Mouse (Mus musculus) MN1 (cell line): ENCODE results near the gene Pdk2.

Experiments used
- DNase-seq: peaks from one replicate; pipeline ENCODE4 v3.0.0-alpha.2; 2016; ENCODE audit warnings: low spot score

Pdk2 gene

GRCm38 (mm10) chr11:95070140-95071107, 29.3 kb upstream of the Pdk2 start:
- DNase-seq, result no peak

- DNase-seq, result no peak
Observed at GRCm38 (mm10) chr11:95069226-95069957, 28.2 kb upstream of the Pdk2 start.

DNA sequence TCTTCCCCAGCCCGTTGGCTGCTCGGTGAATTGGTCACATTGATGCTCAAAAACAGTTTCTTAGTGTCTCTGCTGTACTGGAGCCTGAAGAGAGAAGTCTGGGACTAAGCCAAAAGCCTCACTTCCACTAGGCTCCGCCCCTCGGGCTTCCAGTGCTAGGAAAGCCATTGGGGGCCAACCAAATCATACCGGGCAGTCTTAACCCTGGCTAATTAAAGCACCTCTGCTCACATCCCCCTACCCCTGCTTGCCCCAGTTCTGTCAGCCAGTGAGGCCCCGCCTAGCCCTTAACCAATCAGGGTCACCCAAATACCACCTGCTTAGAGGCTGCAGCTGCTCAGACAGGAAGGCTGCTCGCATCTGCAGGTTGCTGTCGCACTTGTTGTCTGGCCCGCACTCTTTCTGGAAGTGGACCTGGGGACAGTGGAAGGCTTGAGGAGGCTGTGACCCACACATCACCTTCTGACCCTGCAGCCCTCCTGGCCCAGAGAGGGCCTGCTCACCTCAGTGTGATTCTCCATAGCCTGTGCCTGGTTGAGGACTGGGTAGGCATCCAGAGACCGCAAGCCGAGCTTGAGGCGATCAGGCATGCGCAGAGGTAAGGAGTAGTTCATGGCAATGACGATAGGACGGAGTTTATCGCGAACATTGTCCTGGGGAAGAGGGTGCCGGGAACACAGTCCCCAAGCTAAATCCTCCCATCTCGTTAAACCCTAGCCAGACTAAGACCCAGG, 15.8 kb upstream of the Pdk2 start:
- no peak for DNase-seq

DNA sequence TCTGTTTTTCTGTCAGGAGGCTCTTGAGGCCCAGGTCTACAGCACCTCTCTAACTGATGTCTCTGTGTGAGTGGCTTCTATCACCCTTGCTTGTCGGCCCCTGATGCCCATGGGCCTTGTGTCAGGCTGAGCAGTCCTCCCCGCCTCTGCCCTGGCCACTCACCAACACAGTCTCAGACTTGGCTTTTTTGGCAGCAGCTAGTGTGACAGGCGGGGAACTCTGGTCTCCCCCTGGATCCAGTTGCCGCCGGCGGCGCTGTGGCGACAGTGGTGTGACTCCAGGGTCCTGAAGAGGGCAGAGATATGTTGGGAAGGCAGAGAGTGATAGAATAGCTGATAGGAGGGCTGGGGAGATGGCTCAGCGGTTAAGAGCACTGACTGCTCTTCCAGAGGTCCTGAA, 11.9 kb upstream of the Pdk2 start:
- no peak for DNase-seq

GRCm38 (mm10) chr11:95046980-95047680, 6.0 kb upstream of the Pdk2 start:
- DNase-seq, result peak; percentile 79

- no peak for DNase-seq
Observed at GRCm38 (mm10) chr11:95044185-95044870, 3.2 kb upstream of the Pdk2 start.

- no peak for DNase-seq
Observed at GRCm38 (mm10) chr11:95043608-95044007, 2.5 kb upstream of the Pdk2 start.

DNA sequence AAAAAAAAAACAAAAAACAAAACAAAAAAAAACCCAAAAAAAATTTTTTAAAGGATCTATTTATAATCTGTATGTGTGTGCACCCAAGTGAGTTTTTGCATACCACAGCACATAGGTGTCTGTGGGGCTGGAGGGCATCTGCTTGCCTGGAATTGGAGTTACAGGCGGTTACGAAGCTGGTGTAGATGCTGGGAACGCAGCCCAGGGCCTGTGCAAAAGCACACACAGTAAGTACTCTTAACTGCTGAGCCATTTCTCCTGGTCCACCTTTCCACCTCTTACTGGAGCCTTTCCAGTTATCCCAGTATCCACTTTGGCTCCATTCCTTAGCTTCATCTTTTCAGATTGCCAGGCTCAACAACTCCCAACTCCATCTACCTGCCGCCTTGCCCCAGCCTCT, 1.9 kb upstream of the Pdk2 start:
- no peak for DNase-seq

DNA sequence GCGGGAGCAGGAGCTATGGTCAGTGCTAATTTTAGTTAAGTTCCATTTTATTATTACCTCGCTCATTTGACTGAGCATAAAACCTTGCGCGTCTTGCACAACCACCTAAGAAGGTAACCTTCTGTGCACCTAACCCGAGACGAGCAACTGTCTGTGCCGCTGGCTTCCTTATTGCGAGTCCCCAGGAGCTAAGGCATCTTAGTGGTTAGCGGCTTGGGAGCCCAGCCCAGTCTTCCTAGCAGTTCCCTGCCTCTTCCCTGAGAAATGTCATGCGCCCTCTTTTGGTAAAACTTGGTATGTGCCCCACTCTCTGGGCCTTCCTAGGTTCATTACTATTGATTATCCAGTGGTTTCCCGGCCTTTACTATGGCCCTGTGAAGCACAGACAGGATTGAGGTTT, 942 bp upstream of the Pdk2 start:
- DNase-seq, result peak; percentile 92

- DNase-seq, result peak; percentile 49
Observed at GRCm38 (mm10) chr11:95040491-95041138, 539 bp downstream of the Pdk2 start.

DNA sequence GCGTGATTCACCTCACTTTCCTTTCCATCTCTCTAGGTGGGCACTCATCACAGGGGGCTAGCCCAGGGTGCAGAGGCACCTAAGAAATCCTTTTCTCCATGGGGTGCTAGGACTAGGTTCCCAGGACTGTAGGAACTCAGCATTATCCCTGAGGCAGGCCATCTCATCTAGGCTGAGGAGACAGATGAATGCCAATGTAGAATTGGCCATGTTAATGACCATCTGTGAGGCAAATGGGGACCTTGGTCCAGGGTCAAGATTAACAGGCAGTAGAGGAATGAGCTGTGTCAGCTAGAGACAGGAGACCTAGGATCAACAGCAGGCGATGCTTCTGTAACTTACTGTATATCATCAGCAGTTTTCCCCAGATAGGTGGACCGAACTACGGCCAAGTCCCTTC, 1.4 kb downstream of the Pdk2 start:
- DNase-seq, result no peak

DNA sequence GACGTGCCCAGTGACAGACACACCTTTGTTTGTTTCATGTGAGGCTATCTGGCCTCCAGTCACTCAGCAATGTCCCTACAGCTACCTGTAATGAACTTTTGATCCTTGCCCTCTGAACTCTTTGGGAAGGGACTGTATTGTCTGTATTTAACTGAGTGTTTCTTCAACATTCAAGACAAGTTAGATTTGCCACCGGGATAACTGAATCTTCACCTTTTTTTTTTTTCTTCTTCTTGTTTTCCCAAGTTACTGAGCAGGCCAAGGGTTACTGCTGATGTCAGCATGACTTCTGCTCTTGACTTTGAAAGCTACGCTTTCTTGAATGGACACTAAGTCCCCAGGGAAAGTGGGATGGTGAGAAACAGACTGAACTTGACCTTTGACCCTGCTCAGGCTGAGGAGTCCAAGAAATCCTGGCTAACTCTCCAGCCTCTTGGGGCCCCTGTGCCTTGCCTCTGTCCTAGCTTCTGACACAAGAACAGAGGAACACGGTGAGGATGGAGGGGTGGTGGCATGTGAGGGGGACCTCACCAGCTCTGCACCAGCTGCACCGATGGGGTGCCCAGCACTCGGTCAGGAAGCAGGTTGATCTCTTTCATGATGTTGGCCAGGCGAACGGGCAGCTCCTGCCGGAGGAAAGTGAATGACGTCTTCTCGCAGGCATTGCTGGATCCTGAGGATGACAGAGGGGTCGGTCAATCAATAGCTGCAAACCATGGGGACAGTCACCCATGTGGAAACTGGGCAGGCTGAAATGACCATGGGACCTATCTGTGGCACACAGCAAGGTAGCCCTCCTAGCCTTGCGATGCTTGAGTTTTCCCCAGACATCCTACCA, 2.1 kb downstream of the Pdk2 start:
- DNase-seq, result no peak

- no peak for DNase-seq
Observed at GRCm38 (mm10) chr11:95038156-95038817, 2.9 kb downstream of the Pdk2 start.

- no peak for DNase-seq
Observed at GRCm38 (mm10) chr11:95037306-95037705, 3.8 kb downstream of the Pdk2 start.

GRCm38 (mm10) chr11:95036521-95036920, 4.6 kb downstream of the Pdk2 start:
- DNase-seq, result no peak

DNA sequence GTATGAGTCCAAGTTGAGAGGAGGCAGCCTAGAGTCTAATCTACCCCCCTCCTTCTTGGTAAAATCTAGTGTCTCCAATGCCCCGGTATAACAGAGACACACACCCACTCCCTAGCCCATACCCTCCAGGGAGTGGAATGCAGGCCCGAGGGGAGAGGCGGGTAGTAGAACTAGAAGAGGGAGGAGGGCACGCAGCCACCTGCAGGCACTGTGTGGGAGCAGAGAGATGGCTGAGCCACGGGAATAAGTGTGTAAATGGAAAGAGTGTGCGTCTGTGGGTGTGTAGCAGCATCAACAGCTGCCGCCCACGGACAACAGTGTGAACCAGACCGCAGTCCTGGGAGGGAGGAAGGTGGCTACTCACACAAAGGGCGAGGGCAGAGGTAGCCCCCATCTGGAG, 6.3 kb downstream of the Pdk2 start:
- no peak for DNase-seq

DNA sequence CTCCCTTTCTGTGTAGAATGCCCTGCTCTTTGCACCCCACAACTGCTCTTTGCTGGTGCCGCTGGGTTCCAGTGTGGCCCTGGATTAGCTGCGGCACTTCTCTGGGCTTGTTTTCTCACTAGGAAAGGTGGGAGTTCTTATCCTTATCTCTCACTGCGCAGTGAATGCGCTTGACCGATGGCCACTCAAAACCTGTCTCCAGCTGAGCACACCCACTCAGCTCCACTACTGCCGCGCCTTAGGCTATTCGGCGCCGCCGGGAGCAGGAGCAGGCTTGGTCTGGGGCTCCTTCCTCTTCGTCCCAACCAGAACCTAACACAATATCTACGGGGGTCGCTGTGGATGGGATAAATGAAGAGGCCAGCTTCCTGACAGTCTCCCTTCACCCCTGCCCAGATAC, 7.5 kb downstream of the Pdk2 start:
- DNase-seq, result no peak

DNA sequence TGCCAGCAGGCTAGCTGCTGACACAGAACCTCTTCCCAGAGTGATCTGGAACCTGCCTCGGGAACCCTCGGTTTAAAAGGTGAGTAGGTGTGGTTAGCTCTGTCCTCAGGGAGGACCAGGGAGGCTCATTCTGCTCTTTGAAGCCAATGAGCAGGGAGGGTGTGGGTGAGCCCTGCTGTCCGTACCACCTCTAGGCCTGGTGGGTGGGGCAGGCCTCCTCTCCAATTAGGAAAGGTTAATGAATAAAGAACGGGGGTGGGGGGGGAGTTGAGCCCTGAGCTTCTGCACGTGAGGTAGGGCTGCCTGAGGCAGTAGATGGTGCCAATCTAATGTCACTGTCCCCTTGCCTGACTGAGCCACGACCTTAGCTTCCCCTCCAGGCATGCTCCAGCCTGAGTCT, 8.2 kb downstream of the Pdk2 start:
- DNase-seq, result no peak

- no peak for DNase-seq
Observed at GRCm38 (mm10) chr11:95027850-95028470, 13.2 kb downstream of the Pdk2 start.
